Mouse (Mus musculus) embryo, embryonic 10 days (tissue): Measurements from ENCODE around the gene Btbd35f14.
"Not testable (repeated sequence)": the region's sequence is repeated elsewhere in the genome, so short reads cannot be mapped to it uniquely, and the experiment has no call there.

Experiments
- DNase-seq: peaks from one replicate; pipeline ENCODE4 v3.0.0-alpha.2; 2015; ENCODE audit warnings: low spot score

Gene Btbd35f14

GRCm38 (mm10) chrX:33702249-33702648 is at the start of gene Btbd35f14:
TSS of gene Btbd35f14 (minus strand) at chrX:33702349.
- DNase-seq: not testable (repeated sequence)

- not testable (repeated sequence) for DNase-seq
These were observed 45.3 kb downstream of the Btbd35f14 start, which contains the start of gene Btbd35f13 for GRCm38 (mm10) chrX:33656872-33657271. TSS of gene Btbd35f13 (plus strand) at chrX:33657172.
